Mouse (Mus musculus): ENCODE data around the gene Myo9a. TPM values are rescaled to one million over a fixed set of nuclear protein-coding genes. Genes with fewer than 3 reads are reported as not detected.
"Not testable (repeated sequence)": the region's sequence is repeated elsewhere in the genome, so short reads cannot be mapped to it uniquely, and the experiment has no call there.

Myo9a gene
- polyA plus RNA-seq, 1 experiment from 2014 or later, result 22.9 TPM

GRCm38 (mm10) chr9:59951943-59952342, 201.2 kb downstream of the Myo9a start:
- Histone ChIP-seq H3K4me3 (no peak overlapping the region), H3K36me3 (no peaks in the 10 kb centered on the region), H3K4me2 (replicated peaks) (no peak overlapping the region), H3K9ac (replicated peaks) (no peak overlapping the region), H3K4me1 (no peaks in the 10 kb centered on the region), H3K27me3 (0 out of 2 replicates have a peak, but pooled peaks cover 2% of the 10 kb centered on the region), H3K27ac (replicated peaks) (no peak overlapping the region), H3K9me3 (no peaks in the 10 kb centered on the region)
- ATAC-seq (ENCODE audit: low FRiP score, low read depth), result no peak
- 89% methylated on average over 4 of the region's 4 CpGs for WGBS

- no peak for ATAC-seq (ENCODE audit: low FRiP score, low read depth)
- Histone ChIP-seq H3K9me3 (no peaks in the 10 kb centered on the region), H3K27me3 (no peaks in the 10 kb centered on the region), H3K27ac (replicated peaks) (no peak overlapping the region), H3K4me1 (no peaks in the 10 kb centered on the region), H3K4me2 (replicated peaks) (no peak overlapping the region), H3K4me3 (no peak overlapping the region), H3K36me3 (no peaks in the 10 kb centered on the region), H3K9ac (replicated peaks) (no peak overlapping the region)
- 47% methylated on average over 7 of the region's 8 CpGs for WGBS
These were observed 201.9 kb downstream of the Myo9a start for GRCm38 (mm10) chr9:59952515-59953070.

GRCm38 (mm10) chr9:59953556-59953955, 202.9 kb downstream of the Myo9a start:
- Histone ChIP-seq H3K9me3 (no peaks in the 10 kb centered on the region), H3K36me3 (no peaks in the 10 kb centered on the region), H3K4me3 (no peak overlapping the region), H3K4me2 (replicated peaks) (no peak overlapping the region), H3K4me1 (no peaks in the 10 kb centered on the region), H3K27ac (replicated peaks) (no peak overlapping the region), H3K27me3 (no peaks in the 10 kb centered on the region), H3K9ac (replicated peaks) (no peak overlapping the region)
- no peak for ATAC-seq (ENCODE audit: low FRiP score, low read depth)
- WGBS, result 85% methylated on average over 7 of the region's 7 CpGs

- Histone ChIP-seq H3K27ac (replicated peaks) (no peak overlapping the region), H3K4me1 (no peaks in the 10 kb centered on the region), H3K4me3 (no peak overlapping the region), H3K36me3 (no peaks in the 10 kb centered on the region), H3K9me3 (no peaks in the 10 kb centered on the region), H3K9ac (replicated peaks) (no peak overlapping the region), H3K27me3 (no peaks in the 10 kb centered on the region), H3K4me2 (replicated peaks) (no peak overlapping the region)
- no peak for ATAC-seq (ENCODE audit: low FRiP score, low read depth)
- 55% methylated on average over 3 of the region's 3 CpGs for WGBS
These were observed 204.5 kb downstream of the Myo9a start for GRCm38 (mm10) chr9:59955199-59955598.

GRCm38 (mm10) chr9:59955692-59956091, 205.0 kb downstream of the Myo9a start:
- no peak for ATAC-seq (ENCODE audit: low FRiP score, low read depth)
- 80% methylated on average over 6 of the region's 6 CpGs for WGBS
- H3K27ac ChIP-seq (replicated peaks), result no peak overlapping the region
- no peak overlapping the region for H3K4me2 ChIP-seq (replicated peaks)
- H3K9me3 ChIP-seq, result no peaks in the 10 kb centered on the region
- H3K4me3 ChIP-seq, result no peak overlapping the region
- no peak overlapping the region for H3K9ac ChIP-seq (replicated peaks)
- H3K4me1 ChIP-seq, result no peaks in the 10 kb centered on the region
- H3K27me3 ChIP-seq, result no peaks in the 10 kb centered on the region
- no peaks in the 10 kb centered on the region for H3K36me3 ChIP-seq

GRCm38 (mm10) chr9:59956496-59956895, 205.8 kb downstream of the Myo9a start:
- Histone ChIP-seq H3K9me3 (no peaks in the 10 kb centered on the region), H3K27ac (replicated peaks) (no peak overlapping the region), H3K9ac (replicated peaks) (0 out of 2 replicates have a peak overlapping the region, but pooled peaks have one; percentile 6), H3K4me3 (no peak overlapping the region), H3K27me3 (no peaks in the 10 kb centered on the region), H3K4me1 (0 out of 2 replicates have a peak, but pooled peaks cover 3% of the 10 kb centered on the region), H3K36me3 (no peaks in the 10 kb centered on the region), H3K4me2 (replicated peaks) (no peak overlapping the region)
- no peak for ATAC-seq (ENCODE audit: low FRiP score, low read depth)
- 46% methylated on average over 6 of the region's 6 CpGs for WGBS

GRCm38 (mm10) chr9:59958115-59958514, 207.4 kb downstream of the Myo9a start:
- H3K4me1 ChIP-seq; H3K4me2 ChIP-seq (replicated peaks); H3K4me3 ChIP-seq; H3K9me3 ChIP-seq; H3K27me3 ChIP-seq; H3K36me3 ChIP-seq; H3K9ac ChIP-seq (replicated peaks); H3K27ac ChIP-seq (replicated peaks); ATAC-seq (ENCODE audit: low FRiP score, low read depth): not testable (repeated sequence)
- 64% methylated on average over 1 of the region's 1 CpGs for WGBS

GRCm38 (mm10) chr9:59959276-59959675, 208.6 kb downstream of the Myo9a start:
- Histone ChIP-seq H3K9me3 (no peaks in the 10 kb centered on the region), H3K36me3 (no peaks in the 10 kb centered on the region), H3K4me2 (replicated peaks) (no peak overlapping the region), H3K27me3 (no peaks in the 10 kb centered on the region), H3K4me1 (0 out of 2 replicates have a peak, but pooled peaks cover 3% of the 10 kb centered on the region), H3K9ac (replicated peaks) (no peak overlapping the region), H3K27ac (replicated peaks) (no peak overlapping the region), H3K4me3 (no peak overlapping the region)
- peak; percentile 30; the same call in 1 of the 2 replicates for ATAC-seq (ENCODE audit: low FRiP score, low read depth)
- WGBS, result 4% methylated on average over 8 of the region's 8 CpGs

GRCm38 (mm10) chr9:59960559-59960958, 209.9 kb downstream of the Myo9a start, which contains the start of gene Nr2e3:
Nr2e3 (minus strand) TSS chr9:59960659.
- Histone ChIP-seq H3K27ac (replicated peaks) (no peak within 1 kb of the TSS), H3K27me3 (no peaks in the 10 kb centered on the region), H3K4me2 (replicated peaks) (no peak within 1 kb of the TSS), H3K4me3 (no peak within 1 kb of the TSS), H3K9ac (replicated peaks) (no peak within 1 kb of the TSS), H3K9me3 (no peaks in the 10 kb centered on the region), H3K4me1 (0 out of 2 replicates have a peak, but pooled peaks cover 3% of the 10 kb centered on the region), H3K36me3 (no peaks in the 10 kb centered on the region)
- 88% methylated on average over 10 of the region's 10 CpGs for WGBS
- ATAC-seq (ENCODE audit: low FRiP score, low read depth), result no peak

- no peak for ATAC-seq (ENCODE audit: low FRiP score, low read depth)
These were observed 210.7 kb downstream of the Myo9a start for GRCm38 (mm10) chr9:59961201-59961955.

GRCm38 (mm10) chr9:59964367-59964766, 213.7 kb downstream of the Myo9a start:
- Histone ChIP-seq H3K36me3 (no peaks in the 10 kb centered on the region), H3K27me3 (no peaks in the 10 kb centered on the region), H3K4me1 (0 out of 2 replicates have a peak, but pooled peaks cover 3% of the 10 kb centered on the region), H3K4me2 (replicated peaks) (no peak overlapping the region), H3K27ac (replicated peaks) (no peak overlapping the region), H3K9me3 (no peaks in the 10 kb centered on the region), H3K9ac (replicated peaks) (no peak overlapping the region), H3K4me3 (no peak overlapping the region)
- WGBS, result 72% methylated on average over 3 of the region's 3 CpGs
- ATAC-seq (ENCODE audit: low FRiP score, low read depth), result no peak

More at GRCm38 (mm10) chr9:59961201-59961955, 210.7 kb downstream of the Myo9a start:
- Histone ChIP-seq H3K4me2 (replicated peaks) (no peak overlapping the region), H3K27me3 (no peaks in the 10 kb centered on the region), H3K4me3 (no peak overlapping the region), H3K27ac (replicated peaks) (no peak overlapping the region), H3K36me3 (no peaks in the 10 kb centered on the region), H3K9me3 (no peaks in the 10 kb centered on the region), H3K9ac (replicated peaks) (no peak overlapping the region), H3K4me1 (0 out of 2 replicates have a peak, but pooled peaks cover 3% of the 10 kb centered on the region)
- 62% methylated on average over 14 of the region's 14 CpGs for WGBS

GRCm38 (mm10) chr9:59965046-59965445, 214.3 kb downstream of the Myo9a start:
- Histone ChIP-seq H3K9ac (replicated peaks) (no peak overlapping the region), H3K36me3 (no peaks in the 10 kb centered on the region), H3K4me2 (replicated peaks) (no peak overlapping the region), H3K4me1 (0 out of 2 replicates have a peak, but pooled peaks cover 3% of the 10 kb centered on the region), H3K9me3 (no peaks in the 10 kb centered on the region), H3K4me3 (no peak overlapping the region), H3K27me3 (no peaks in the 10 kb centered on the region), H3K27ac (replicated peaks) (no peak overlapping the region)
- WGBS, result 84% methylated on average over 10 of the region's 10 CpGs
- no peak for ATAC-seq (ENCODE audit: low FRiP score, low read depth)

Measured in midbrain, embryonic 12.5 days (tissue).